8 mouse cellular contexts compared by ENCODE assay signal in genomic region chr14:47473891-47474290, GRCm38 (mm10). TPM values are rescaled to one million over a fixed set of nuclear protein-coding genes. Genes with fewer than 3 reads are reported as not detected.
DNase-seq lines count a peak whose midpoint lies in the region; ATAC-seq and TF ChIP-seq lines count a peak whose summit lies in the region.

No protein-coding gene starts in this region.

- H3K27ac ChIP-seq in hindbrain, embryonic 13.5 days = no peak overlapping the region
- H3K27ac ChIP-seq in liver, embryonic 14.5 days = peak overlapping the region; percentile 90

- peak overlapping the region; percentile 96; the same call in 1 of the 2 replicates for H3K9ac ChIP-seq in hindbrain, embryonic 13.5 days
- peak overlapping the region; percentile 99 for H3K9ac ChIP-seq in liver, embryonic 14.5 days (replicated peaks)

- H3K9me3 ChIP-seq in hindbrain, embryonic 13.5 days = no peaks in the 10 kb centered on the region
- H3K9me3 ChIP-seq in liver, embryonic 14.5 days (ENCODE audit: control insufficient read depth, low read length) = no peaks in the 10 kb centered on the region

- H3K4me2 ChIP-seq in hindbrain, embryonic 13.5 days = peak overlapping the region; percentile 68
- H3K4me2 ChIP-seq in liver, embryonic 14.5 days (ENCODE audit: low read depth) = peak overlapping the region; percentile 72

- 88% methylated on average over 9 of the region's 9 CpGs for WGBS in hindbrain, embryonic 13.5 days
- 77% methylated on average over 9 of the region's 9 CpGs for WGBS in liver, embryonic 14.5 days (ENCODE audit: insufficient replicate concordance)

- H3K36me3 ChIP-seq in hindbrain, embryonic 13.5 days = no peaks in the 10 kb centered on the region
- peaks cover 12% of the 10 kb centered on the region for H3K36me3 ChIP-seq in liver, embryonic 14.5 days (replicated peaks; ENCODE audit: control insufficient read depth, insufficient read depth, low read depth)

- H3K4me1 ChIP-seq in hindbrain, embryonic 13.5 days (replicated peaks) = peaks cover 18% of the 10 kb centered on the region
- H3K4me1 ChIP-seq in liver, embryonic 14.5 days (replicated peaks; ENCODE audit: control insufficient read depth in 2 of 2, insufficient read depth in 2 of 2, low read length in 1 of 2) = peaks cover 19 to 23% of the 10 kb centered on the region in 2 experiments

- peak overlapping the region; percentile 97; the same call in 1 of the 2 replicates for H3K4me3 ChIP-seq in hindbrain, embryonic 13.5 days
- H3K4me3 ChIP-seq in liver, embryonic 14.5 days (ENCODE audit: insufficient read depth in 1 of 2, low read depth in 2 of 2, low read length in 2 of 2) = peak overlapping the region; percentile 86 to 94

- no peak for TF ChIP-seq CTCF in liver, embryonic 14.5 days (IDR thresholded peaks at IDR 0.05; ENCODE audit: low read depth)

- H3K27me3 ChIP-seq in hindbrain, embryonic 13.5 days = no peaks in the 10 kb centered on the region
- no peaks in the 10 kb centered on the region for H3K27me3 ChIP-seq in liver, embryonic 14.5 days (ENCODE audit: control insufficient read depth, insufficient read depth, low read length)

- TF ChIP-seq EP300 in liver, embryonic 14.5 days (IDR thresholded peaks at IDR 0.05; ENCODE audit: low read depth) = no peak

- ATAC-seq in hindbrain, embryonic 13.5 days (ENCODE audit: low FRiP score) = no peak
- no peak for ATAC-seq in liver, embryonic 14.5 days (ENCODE audit: insufficient read depth)
- no peak for ATAC-seq in frontal cortex, adult (ENCODE audit: low TSS enrichment)

- DNase-seq in cerebellum, adult 9-10 months = peak; percentile 26
- no peak for DNase-seq in cerebellum, adult 9-11 months
- DNase-seq in A20 (ENCODE audit: low read depth, low spot score) = peak; percentile 13
- DNase-seq in liver, embryonic 14.5 days (ENCODE audit: low read depth in 3 of 3, low spot score in 3 of 3) = no peak
- no peak for DNase-seq in adrenal gland, adult 2 months
- DNase-seq in frontal cortex, postnatal 25 days (ENCODE audit: low spot score in 2 of 2) = no peak

RNA-seq across cellular contexts. Expression of gene Fbxo34, which starts 23.7 kb away (rescaled TPM):
- 25.2 and 26.3 TPM in 2 replicates for polyA plus RNA-seq in hindbrain, embryonic 13.5 days (2015; fragmentation: Nextera tagmentation; extraction: Ambion mirVana)
- polyA plus RNA-seq in liver, embryonic 14.5 days (2012; rRNA removed) = 20.2 and 24.4 TPM in 2 replicates
- 33.4 and 37.1 TPM in 2 replicates for polyA plus RNA-seq in liver, embryonic 14.5 days (2014; fragmentation: Nextera tagmentation; extraction: Ambion mirVana)
- total RNA-seq in adrenal gland, adult 2 months (2021) = 10 to 100 TPM; 18.2 to 37.0 TPM
- 13.1 and 15.8 TPM in 2 replicates for polyA plus RNA-seq in adrenal gland, adult 2 months (2012; rRNA removed)

RNA-seq across cellular contexts. Expression of gene Dlgap5, which starts 55.7 kb away (rescaled TPM):
- 10.6 and 11.6 TPM in 2 replicates for polyA plus RNA-seq in hindbrain, embryonic 13.5 days (2015; fragmentation: Nextera tagmentation; extraction: Ambion mirVana)
- 35.3 and 42.5 TPM in 2 replicates for polyA plus RNA-seq in liver, embryonic 14.5 days (2012; rRNA removed)
- polyA plus RNA-seq in liver, embryonic 14.5 days (2014; fragmentation: Nextera tagmentation; extraction: Ambion mirVana) = 46.2 and 51.4 TPM in 2 replicates
- total RNA-seq in adrenal gland, adult 2 months (2021) = 1 to 10 TPM; 1.1 to 1.4 TPM
- 0.23 and 0.27 TPM in 2 replicates for polyA plus RNA-seq in adrenal gland, adult 2 months (2012; rRNA removed)

Comparison
In these comparisons a context has a peak if more than half of its experiments do, and no peak if none do; other contexts are left out.
1. DNase-seq: peak in cerebellum, adult 9-10 months (single experiment) and A20 (single experiment); none in cerebellum, adult 9-11 months (single experiment), liver, embryonic 14.5 days (0 of 3), adrenal gland, adult 2 months (single experiment) and frontal cortex, postnatal 25 days (0 of 2).